In genomic region chr7:104315369-104316080, GRCm38 (mm10) we compare ENCODE assay signal across 8 mouse cellular contexts. TPM values are rescaled to one million over a fixed set of nuclear protein-coding genes. Genes with fewer than 3 reads are reported as not detected.
DNase-seq lines count a peak whose midpoint lies in the region; ATAC-seq and TF ChIP-seq lines count a peak whose summit lies in the region.
"Not testable (repeated sequence)": the region's sequence is repeated elsewhere in the genome, so short reads cannot be mapped to it uniquely, and the experiment has no call there.

Gene Trim12a, minus strand, starts transcription at chr7:104315466.

- H3K27ac ChIP-seq in bone marrow, adult 2 months (ENCODE audit: control insufficient read depth, insufficient read depth, low read depth, low read length, poor library complexity), result peak within 1 kb of the TSS; percentile 84
- not testable (repeated sequence) for H3K27ac ChIP-seq in forebrain, embryonic 11.5 days (ENCODE audit: low read depth, low read length); limb, embryonic 12.5 days; lung, embryonic 16.5 days (ENCODE audit: low read length); neural tube, embryonic 11.5 days (ENCODE audit: low read depth, low read length)
- H3K27ac ChIP-seq in heart, embryonic 13.5 days (replicated peaks), result peak within 1 kb of the TSS; percentile 77

- WGBS in bone marrow, adult 2 months, result 13% methylated on average over 4 of the region's 4 CpGs
- WGBS in forebrain, embryonic 11.5 days, result 36% methylated on average over 4 of the region's 4 CpGs
- WGBS in heart, embryonic 13.5 days, result 16% methylated on average over 4 of the region's 4 CpGs
- WGBS in limb, embryonic 12.5 days, result 21% methylated on average over 4 of the region's 4 CpGs
- WGBS in lung, embryonic 16.5 days, result 17% methylated on average over 4 of the region's 4 CpGs
- WGBS in neural tube, embryonic 11.5 days, result 40% methylated on average over 4 of the region's 4 CpGs

- not testable (repeated sequence) for H3K4me1 ChIP-seq in bone marrow, adult 2 months (ENCODE audit: control insufficient read depth, insufficient read depth, low read length); forebrain, embryonic 11.5 days (replicated peaks; ENCODE audit: control insufficient read depth, insufficient read depth, low read length); heart, embryonic 13.5 days; limb, embryonic 12.5 days (replicated peaks); lung, embryonic 16.5 days (replicated peaks; ENCODE audit: control insufficient read depth, insufficient read depth, low read length); neural tube, embryonic 11.5 days (ENCODE audit: control insufficient read depth, insufficient read depth, low read length)

- not testable (repeated sequence) for H3K9me3 ChIP-seq in forebrain, embryonic 11.5 days (ENCODE audit: control insufficient read depth, low read length); heart, embryonic 13.5 days; limb, embryonic 12.5 days; lung, embryonic 16.5 days (ENCODE audit: control insufficient read depth, low read length); neural tube, embryonic 11.5 days (ENCODE audit: control insufficient read depth, low read length)

- peak within 1 kb of the TSS; percentile 6; the same call in 1 of the 2 replicates for H3K4me2 ChIP-seq in forebrain, embryonic 11.5 days (ENCODE audit: low read depth, low read length, severe bottlenecking)
- peak within 1 kb of the TSS; percentile 68 for H3K4me2 ChIP-seq in heart, embryonic 13.5 days
- peak within 1 kb of the TSS; percentile 47 for H3K4me2 ChIP-seq in limb, embryonic 12.5 days
- peak within 1 kb of the TSS; percentile 57 for H3K4me2 ChIP-seq in lung, embryonic 16.5 days (ENCODE audit: low read depth, low read length)
- peak within 1 kb of the TSS; percentile 26 for H3K4me2 ChIP-seq in neural tube, embryonic 11.5 days (ENCODE audit: low read depth)

- not testable (repeated sequence) for TF ChIP-seq POLR2A in bone marrow, adult 2 months (IDR thresholded peaks at IDR 0.05; ENCODE audit: borderline replicate concordance, control insufficient read depth, low read depth, low read length)

- H3K36me3 ChIP-seq in forebrain, embryonic 11.5 days (ENCODE audit: control insufficient read depth, insufficient read depth, low read length); heart, embryonic 13.5 days; limb, embryonic 12.5 days; lung, embryonic 16.5 days (ENCODE audit: control insufficient read depth, insufficient read depth, low read length); neural tube, embryonic 11.5 days (ENCODE audit: control insufficient read depth, insufficient read depth, low read length): not testable (repeated sequence)

- not testable (repeated sequence) for H3K9ac ChIP-seq in forebrain, embryonic 11.5 days (ENCODE audit: low read length); limb, embryonic 12.5 days (replicated peaks); neural tube, embryonic 11.5 days (ENCODE audit: low read length)
- H3K9ac ChIP-seq in heart, embryonic 13.5 days, result peak within 1 kb of the TSS; percentile 77
- peak within 1 kb of the TSS; percentile 56 for H3K9ac ChIP-seq in lung, embryonic 16.5 days (ENCODE audit: low read length)

- H3K4me3 ChIP-seq in bone marrow, adult 2 months (replicated peaks; ENCODE audit: control insufficient read depth, low read depth, low read length), result peak within 1 kb of the TSS; percentile 51
- peak within 1 kb of the TSS; percentile 0; the same call in 1 of the 2 replicates for H3K4me3 ChIP-seq in forebrain, embryonic 11.5 days (ENCODE audit: low read depth, low read length)
- H3K4me3 ChIP-seq in heart, embryonic 13.5 days, result peak within 1 kb of the TSS; percentile 64
- peak within 1 kb of the TSS; percentile 39 for H3K4me3 ChIP-seq in limb, embryonic 12.5 days (replicated peaks)
- H3K4me3 ChIP-seq in lung, embryonic 16.5 days (ENCODE audit: low read length), result peak within 1 kb of the TSS; percentile 56
- peak within 1 kb of the TSS; percentile 12; the same call in 1 of the 2 replicates for H3K4me3 ChIP-seq in neural tube, embryonic 11.5 days (ENCODE audit: low read depth, low read length)

- H3K27me3 ChIP-seq in forebrain, embryonic 11.5 days (ENCODE audit: control insufficient read depth, insufficient read depth, low read length); heart, embryonic 13.5 days (replicated peaks); limb, embryonic 12.5 days; lung, embryonic 16.5 days (ENCODE audit: control insufficient read depth, insufficient read depth, low read depth, low read length); neural tube, embryonic 11.5 days (ENCODE audit: control insufficient read depth, insufficient read depth, low read length): not testable (repeated sequence)

- 0 out of 2 replicates have a peak, but pooled peaks have one; percentile 49 for ATAC-seq in forebrain, embryonic 11.5 days (replicated peaks; ENCODE audit: low FRiP score)
- ATAC-seq in heart, embryonic 13.5 days (ENCODE audit: extremely low read depth, insufficient number of reproducible peaks, low FRiP score, low TSS enrichment), result peak; percentile 67; the same call in 1 of the 2 replicates
- peak; percentile 93 for ATAC-seq in inflammation-experienced regulatory T-cells, adult 6 months
- ATAC-seq in limb, embryonic 12.5 days (ENCODE audit: insufficient number of reproducible peaks, insufficient read depth, low FRiP score, low TSS enrichment, low read depth), result peak; percentile 90
- ATAC-seq in lung, embryonic 16.5 days (ENCODE audit: low read depth), result peak; percentile 97
- not testable (repeated sequence) for ATAC-seq in neural tube, embryonic 11.5 days (ENCODE audit: insufficient read depth, low FRiP score, low TSS enrichment)

- TF ChIP-seq CTCF in bone marrow, adult 2 months (IDR thresholded peaks at IDR 0.05; ENCODE audit: control insufficient read depth, insufficient read depth, low read length), result not testable (repeated sequence)

- not testable (repeated sequence) for DNase-seq in forebrain, embryonic 11.5 days (ENCODE audit: low spot score); neural tube, embryonic 11.5 days (ENCODE audit: low spot score)
- peak; percentile 13 for DNase-seq in thymus, postnatal 0 days (ENCODE audit: low spot score)

RNA-seq across cellular contexts. Expression of gene Trim12a, which starts in this region (rescaled TPM):
- polyA plus RNA-seq in bone marrow, adult 2 months (2011; ENCODE audit: insufficient read depth, insufficient read length, low replicate concordance, missing spikeins), result 57.3 and 112 TPM in 2 replicates
- polyA plus RNA-seq in forebrain, embryonic 11.5 days (2014; fragmentation: Nextera tagmentation; extraction: Ambion mirVana), result 1.5 and 1.7 TPM in 2 replicates
- 7.6 and 8.8 TPM in 2 replicates for polyA plus RNA-seq in heart, embryonic 13.5 days (2015; fragmentation: Nextera tagmentation; extraction: Ambion mirVana)
- 100 to 1,000 TPM; 110 to 206 (median 165) TPM for polyA plus RNA-seq in inflammation-experienced regulatory T-cells, adult 6 months (2017; shearing (Covaris generic))
- polyA plus RNA-seq in limb, embryonic 12.5 days (2016; fragmentation: Nextera tagmentation; extraction: Ambion mirVana), result 6.2 and 6.6 TPM in 2 replicates
- 4.3 and 6.8 TPM in 2 replicates for polyA plus RNA-seq in lung, embryonic 16.5 days (2015; fragmentation: Nextera tagmentation; extraction: Ambion mirVana)
- 2.2 TPM in 2 replicates for polyA plus RNA-seq in neural tube, embryonic 11.5 days (2014; fragmentation: Nextera tagmentation; extraction: Ambion mirVana)
- 47.9 and 53.1 TPM in 2 replicates for polyA plus RNA-seq in thymus, postnatal 0 days (2015; fragmentation: Nextera tagmentation; extraction: Ambion mirVana)

Comparison
In these comparisons a context has a peak if more than half of its experiments do, and no peak if none do; other contexts are left out.
1. H3K4me3 ChIP-seq: peak in every context shown above with its lines; median percentile 64 in heart, embryonic 13.5 days; 56 in lung, embryonic 16.5 days; 51 in bone marrow, adult 2 months; 39 in limb, embryonic 12.5 days; 12 in neural tube, embryonic 11.5 days; 0 in forebrain, embryonic 11.5 days.
2. H3K4me2 ChIP-seq: peak in every context shown above with its lines; median percentile 68 in heart, embryonic 13.5 days; 57 in lung, embryonic 16.5 days; 47 in limb, embryonic 12.5 days; 26 in neural tube, embryonic 11.5 days; 6 in forebrain, embryonic 11.5 days.